Mouse (Mus musculus): ENCODE data around the gene Vmn1r200. TPM values are rescaled to one million over a fixed set of nuclear protein-coding genes. Genes with fewer than 3 reads are reported as not detected.
"Not testable (repeated sequence)": the region's sequence is repeated elsewhere in the genome, so short reads cannot be mapped to it uniquely, and the experiment has no call there.

Vmn1r200 gene
- total RNA-seq (2021), result not detected
- polyA plus RNA-seq (2012; rRNA removed), result not detected in 2 replicates
- long read RNA-seq, result 0 reads

DNA sequence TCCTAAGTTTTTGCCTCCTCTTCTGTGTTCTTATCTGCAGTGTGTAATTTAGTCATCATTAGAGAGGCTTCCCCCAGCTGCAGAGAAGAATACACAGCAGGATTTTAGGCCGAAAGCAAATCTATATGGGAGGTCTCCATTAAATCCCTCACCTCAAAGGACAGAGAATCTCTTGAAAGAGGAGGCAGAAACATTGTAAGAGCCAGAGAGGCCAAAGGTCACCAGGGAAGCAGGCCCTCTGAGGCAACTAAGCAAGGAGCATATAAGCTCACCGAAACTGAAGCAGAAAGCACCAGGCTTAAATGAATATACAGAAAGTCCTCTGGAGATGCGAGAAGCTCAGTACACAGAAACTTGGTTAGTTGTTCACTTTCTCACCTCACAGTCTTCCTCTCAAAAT, at the start of gene Vmn1r200:
Vmn1r200 (plus strand) TSS at position 301 of the 400 bp plus-strand sequence.
- intact Hi-C loops (cut with DNase I), result no loop called here
- no peaks in the 10 kb centered on the region for H3K79me2 ChIP-seq (replicated peaks; ENCODE audit: control insufficient read depth, insufficient read depth, low read length)
- no peaks in the 10 kb centered on the region for H3K27me3 ChIP-seq (ENCODE audit: control insufficient read depth, insufficient read depth, low read length)
- H3K4me1 ChIP-seq (ENCODE audit: control insufficient read depth, insufficient read depth, low read length), result no peaks in the 10 kb centered on the region
- H3K4me3 ChIP-seq, result no peak within 1 kb of the TSS
- 79% methylated on average over 3 of the region's 3 CpGs for WGBS
- H3K36me3 ChIP-seq (ENCODE audit: control insufficient read depth, insufficient read depth, low read length), result no peaks in the 10 kb centered on the region
- no peak for TF ChIP-seq POLR2A (IDR thresholded peaks at IDR 0.05; ENCODE audit: insufficient read depth, low read depth, low read length)
- no peak for TF ChIP-seq EP300 (IDR thresholded peaks at IDR 0.05; ENCODE audit: insufficient read depth, low read depth, low read length)
- TF ChIP-seq CTCF (IDR thresholded peaks at IDR 0.05), result no peak
- H3K27ac ChIP-seq, result no peak within 1 kb of the TSS
- H3K9ac ChIP-seq (ENCODE audit: low read depth, low read length), result no peak within 1 kb of the TSS
- no peak for DNase-seq

DNA sequence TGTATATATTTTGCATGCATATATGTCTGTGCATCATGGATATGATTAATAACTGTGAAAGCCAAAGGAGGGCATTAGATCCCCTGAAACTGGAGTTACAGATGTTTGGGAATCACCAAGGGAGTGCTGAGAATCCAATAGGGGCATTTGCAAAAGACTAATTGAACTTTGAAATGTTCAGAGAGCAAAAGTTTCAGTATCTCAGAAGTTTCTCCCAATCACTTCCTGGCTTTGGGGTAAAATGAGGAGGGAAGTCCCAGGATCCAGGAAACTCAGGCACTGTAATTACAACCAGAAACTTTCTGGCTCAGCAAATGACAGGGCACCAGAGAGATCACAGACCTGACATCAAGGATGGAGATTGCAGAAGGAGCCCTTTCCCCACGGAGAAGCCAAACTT, 40.1 kb upstream of the Vmn1r200 start, which contains the start of gene Vmn1r198:
Vmn1r198 (plus strand) TSS at position 301 of the 400 bp plus-strand sequence.
- DNase-seq, result no peak
- no peaks in the 10 kb centered on the region for H3K36me3 ChIP-seq (ENCODE audit: control insufficient read depth, insufficient read depth, low read length)
- no peak for TF ChIP-seq CTCF (IDR thresholded peaks at IDR 0.05)
- no peak for TF ChIP-seq POLR2A (IDR thresholded peaks at IDR 0.05; ENCODE audit: insufficient read depth, low read depth, low read length)
- TF ChIP-seq EP300 (IDR thresholded peaks at IDR 0.05; ENCODE audit: insufficient read depth, low read depth, low read length), result no peak
- 18% methylated on average over 1 of the region's 1 CpGs for WGBS
- H3K27me3 ChIP-seq (ENCODE audit: control insufficient read depth, insufficient read depth, low read length), result no peaks in the 10 kb centered on the region
- no peak within 1 kb of the TSS for H3K4me3 ChIP-seq
- no peaks in the 10 kb centered on the region for H3K79me2 ChIP-seq (replicated peaks; ENCODE audit: control insufficient read depth, insufficient read depth, low read length)
- no peak within 1 kb of the TSS for H3K27ac ChIP-seq
- no peaks in the 10 kb centered on the region for H3K4me1 ChIP-seq (ENCODE audit: control insufficient read depth, insufficient read depth, low read length)
- no peak within 1 kb of the TSS for H3K9ac ChIP-seq (ENCODE audit: low read depth, low read length)
- intact Hi-C loops (cut with DNase I), result no loop called here

GRCm38 (mm10) chr13:22350813-22351212, 39.4 kb upstream of the Vmn1r200 start:
- intact Hi-C loops (cut with DNase I), result no loop called here
- 63% methylated on average over 1 of the region's 1 CpGs for WGBS
- DNase-seq, result no peak

DNA sequence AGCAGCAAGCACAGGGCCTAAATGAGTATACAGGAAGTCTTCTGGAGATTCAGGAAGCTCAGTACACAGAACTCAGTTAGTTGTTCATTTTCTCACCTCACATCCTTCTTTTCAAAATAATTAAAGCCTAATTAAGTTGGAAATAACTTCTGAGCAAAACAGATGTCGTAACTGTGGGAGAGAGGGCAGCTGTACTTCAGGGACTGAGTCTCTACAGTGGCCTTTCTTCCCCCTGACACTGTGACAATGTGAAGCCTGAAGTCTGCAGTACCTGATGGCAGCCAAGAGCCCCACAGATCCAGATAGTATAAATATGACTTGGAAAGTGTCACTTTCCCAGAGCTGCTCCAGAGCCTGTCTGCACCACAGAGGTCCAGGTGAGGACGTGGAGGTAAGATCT, 10.7 kb upstream of the Vmn1r200 start, which contains the start of gene Vmn1r199:
Vmn1r199 (plus strand) TSS at position 301 of the 400 bp plus-strand sequence.
- H3K79me2 ChIP-seq (replicated peaks; ENCODE audit: control insufficient read depth, insufficient read depth, low read length), result no peaks in the 10 kb centered on the region
- 63% methylated on average over 2 of the region's 2 CpGs for WGBS

More at GRCm38 (mm10) chr13:22350813-22351212, 39.4 kb upstream of the Vmn1r200 start:
- Histone ChIP-seq H3K4me3 (no peak overlapping the region), H3K36me3 (ENCODE audit: control insufficient read depth, insufficient read depth, low read length) (no peaks in the 10 kb centered on the region), H3K9ac (ENCODE audit: low read depth, low read length) (no peak overlapping the region), H3K27ac (no peak overlapping the region), H3K27me3 (ENCODE audit: control insufficient read depth, insufficient read depth, low read length) (no peaks in the 10 kb centered on the region), H3K79me2 (replicated peaks; ENCODE audit: control insufficient read depth, insufficient read depth, low read length) (no peaks in the 10 kb centered on the region), H3K4me1 (ENCODE audit: control insufficient read depth, insufficient read depth, low read length) (no peaks in the 10 kb centered on the region)
- TF ChIP-seq CTCF (IDR thresholded peaks at IDR 0.05) (no peak), POLR2A (IDR thresholded peaks at IDR 0.05; ENCODE audit: insufficient read depth, low read depth, low read length) (no peak), EP300 (IDR thresholded peaks at IDR 0.05; ENCODE audit: insufficient read depth, low read depth, low read length) (no peak)

GRCm38 (mm10) chr13:22381128-22381527, 9.0 kb upstream of the Vmn1r200 start:
- DNase-seq, result not testable (repeated sequence)
- 27% methylated on average over 3 of the region's 3 CpGs for WGBS

More for the DNA sequence above, 10.7 kb upstream of the Vmn1r200 start, which contains the start of gene Vmn1r199:
- no peaks in the 10 kb centered on the region; the same call in 1 of the 2 replicates for H3K4me1 ChIP-seq (ENCODE audit: control insufficient read depth, insufficient read depth, low read length)
- intact Hi-C loops (cut with DNase I), result no loop called here
- H3K9ac ChIP-seq (ENCODE audit: low read depth, low read length), result no peak within 1 kb of the TSS
- no peaks in the 10 kb centered on the region for H3K36me3 ChIP-seq (ENCODE audit: control insufficient read depth, insufficient read depth, low read length)
- TF ChIP-seq POLR2A (IDR thresholded peaks at IDR 0.05; ENCODE audit: insufficient read depth, low read depth, low read length), result no peak
- TF ChIP-seq CTCF (IDR thresholded peaks at IDR 0.05), result no peak
- no peak for TF ChIP-seq EP300 (IDR thresholded peaks at IDR 0.05; ENCODE audit: insufficient read depth, low read depth, low read length)
- DNase-seq, result no peak
- no peaks in the 10 kb centered on the region for H3K27me3 ChIP-seq (ENCODE audit: control insufficient read depth, insufficient read depth, low read length)
- H3K4me3 ChIP-seq, result no peak within 1 kb of the TSS
- H3K27ac ChIP-seq, result no peak within 1 kb of the TSS

DNA sequence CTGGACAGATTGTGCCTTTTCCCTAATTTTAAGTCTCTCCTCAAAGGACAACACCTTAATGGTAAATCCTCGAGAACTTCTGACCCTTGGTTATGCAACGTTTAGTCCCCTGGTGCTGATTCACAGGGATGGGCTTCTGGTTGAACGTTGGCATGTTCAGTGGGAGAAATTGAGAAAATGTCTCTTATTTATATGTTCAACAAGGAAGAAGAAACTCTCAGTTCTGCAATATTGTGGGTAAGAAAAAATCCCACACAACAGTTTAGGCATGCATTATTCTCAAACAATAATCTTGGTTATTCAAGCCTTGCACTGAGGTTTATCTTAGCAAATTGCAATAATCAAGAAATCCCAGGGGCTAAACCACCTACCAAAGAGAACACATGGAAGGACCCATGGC, 6.8 kb upstream of the Vmn1r200 start:
- Histone ChIP-seq H3K36me3 (ENCODE audit: control insufficient read depth, insufficient read depth, low read length) (no peaks in the 10 kb centered on the region), H3K9ac (ENCODE audit: low read depth, low read length) (no peak overlapping the region), H3K27ac (no peak overlapping the region), H3K4me3 (no peak overlapping the region), H3K79me2 (replicated peaks; ENCODE audit: control insufficient read depth, insufficient read depth, low read length) (no peaks in the 10 kb centered on the region), H3K4me1 (ENCODE audit: control insufficient read depth, insufficient read depth, low read length) (no peaks in the 10 kb centered on the region; the same call in 1 of the 2 replicates), H3K27me3 (ENCODE audit: control insufficient read depth, insufficient read depth, low read length) (no peaks in the 10 kb centered on the region)
- DNase-seq, result no peak
- 67% methylated on average over 3 of the region's 3 CpGs for WGBS
- no peak for TF ChIP-seq EP300 (IDR thresholded peaks at IDR 0.05; ENCODE audit: insufficient read depth, low read depth, low read length)
- no peak for TF ChIP-seq CTCF (IDR thresholded peaks at IDR 0.05)
- no peak for TF ChIP-seq POLR2A (IDR thresholded peaks at IDR 0.05; ENCODE audit: insufficient read depth, low read depth, low read length)
- intact Hi-C loops (cut with DNase I), result no loop called here

More at GRCm38 (mm10) chr13:22381128-22381527, 9.0 kb upstream of the Vmn1r200 start:
- intact Hi-C loops (cut with DNase I); H3K36me3 ChIP-seq (ENCODE audit: control insufficient read depth, insufficient read depth, low read length); H3K4me3 ChIP-seq; H3K27ac ChIP-seq; H3K9ac ChIP-seq (ENCODE audit: low read depth, low read length); H3K27me3 ChIP-seq (ENCODE audit: control insufficient read depth, insufficient read depth, low read length); H3K79me2 ChIP-seq (replicated peaks; ENCODE audit: control insufficient read depth, insufficient read depth, low read length); H3K4me1 ChIP-seq (ENCODE audit: control insufficient read depth, insufficient read depth, low read length): not testable (repeated sequence)

Measured in heart, adult 2 months (tissue).